Mouse (Mus musculus) forebrain, postnatal 0 days (tissue): ENCODE measurements at regions not wholly inside any gene's neighbourhood (a gene's known extent, or its start where the extent isn't known, plus 50 kb on each side); places are given as distances from the start of the nearest gene placed in this dataset.

Experiments used
- ATAC-seq: fragments of 200-750 bp; cut with Nextera tagmentation; 2 replicates; pipeline ENCODE4 v1.8.0; 2017; ENCODE audit warnings: mild to moderate bottlenecking, moderate library complexity
- DNase-seq: peaks from one replicate; pipeline ENCODE4 v3.0.0-alpha.2; 2015
- H3K27ac ChIP-seq: fragments of 300-500 bp; sonication (generic); 2 replicates; pipeline ENCODE4 v1.5.1; 2014; ENCODE audit warnings: low read depth, mild to moderate bottlenecking, antibody characterized with exemption, low read length, moderate library complexity, mixed read lengths
- H3K27me3 ChIP-seq: fragments of 300-500 bp; sonication (generic); 2 replicates; pipeline ENCODE4 v1.6.1; 2014; ENCODE audit warnings: mild to moderate bottlenecking, low read length, mixed read lengths; ENCODE audit not compliant: insufficient read depth
- H3K36me3 ChIP-seq: fragments of 300-500 bp; sonication (generic); 2 replicates; pipeline ENCODE4 v1.6.1; 2014; ENCODE audit warnings: mild to moderate bottlenecking, moderate library complexity; ENCODE audit not compliant: insufficient read depth
- H3K4me1 ChIP-seq: fragments of 300-500 bp; sonication (generic); 2 replicates; pipeline ENCODE4 v1.6.1; 2014; ENCODE audit warnings: antibody characterized with exemption; ENCODE audit not compliant: insufficient read depth
- H3K4me2 ChIP-seq: fragments of 300-500 bp; sonication (generic); 2 replicates; pipeline ENCODE4 v1.6.1; 2014; ENCODE audit warnings: low read depth, mild to moderate bottlenecking, moderate library complexity
- H3K4me3 ChIP-seq: fragments of 300-500 bp; sonication (generic); 2 replicates; pipeline ENCODE4 v1.5.1; 2014; ENCODE audit warnings: low read depth, low read length, mixed read lengths
- H3K9ac ChIP-seq: fragments of 300-500 bp; sonication (generic); 2 replicates; pipeline ENCODE4 v1.6.1; 2014; ENCODE audit warnings: mild to moderate bottlenecking
- H3K9me3 ChIP-seq: fragments of 300-500 bp; sonication (generic); 2 replicates; pipeline ENCODE4 v1.6.1; 2016; ENCODE audit warnings: low read length
- CTCF ChIP-seq: sonication (generic); IDR thresholded peaks from 2 replicates; pipeline ENCODE4 v1.5.1; 2016; ENCODE audit warnings: antibody characterized with exemption, control low read depth, low read depth
- WGBS: fragments of 180-500 bp; shearing (Covaris S2); extraction: QIAGEN DNeasy Blood & Tissue Kit; methylation state at CpG from one replicate; pipeline ENCODE4 v1.1.7; 2014; 5-methylcytosine and 5-hydroxymethylcytosine counted together

GRCm38 (mm10) chr10:24481926-24482612 is 113.2 kb upstream of the Ccn2 start:
- Histone ChIP-seq H3K9me3 (no peaks in the 10 kb centered on the region), H3K4me1 (no peaks in the 10 kb centered on the region), H3K4me2 (no peak overlapping the region), H3K27me3 (no peaks in the 10 kb centered on the region), H3K9ac (no peak overlapping the region), H3K4me3 (no peak overlapping the region), H3K36me3 (no peaks in the 10 kb centered on the region), H3K27ac (no peak overlapping the region)
- WGBS, result 80% methylated on average over 9 of the region's 9 CpGs
- ATAC-seq (no peak), DNase-seq (no peak)
- no peak for TF ChIP-seq CTCF

- TF ChIP-seq CTCF, result no peak
- WGBS, result 83% methylated on average over 3 of the region's 3 CpGs
- Histone ChIP-seq H3K9ac (no peak overlapping the region), H3K27ac (no peak overlapping the region), H3K9me3 (no peaks in the 10 kb centered on the region), H3K4me2 (no peak overlapping the region), H3K27me3 (no peaks in the 10 kb centered on the region), H3K4me3 (no peak overlapping the region), H3K36me3 (no peaks in the 10 kb centered on the region), H3K4me1 (no peaks in the 10 kb centered on the region)
- ATAC-seq, result no peak
- no peak for DNase-seq
Measured at GRCm38 (mm10) chr10:24483053-24483452, 112.2 kb upstream of the Ccn2 start.

DNA sequence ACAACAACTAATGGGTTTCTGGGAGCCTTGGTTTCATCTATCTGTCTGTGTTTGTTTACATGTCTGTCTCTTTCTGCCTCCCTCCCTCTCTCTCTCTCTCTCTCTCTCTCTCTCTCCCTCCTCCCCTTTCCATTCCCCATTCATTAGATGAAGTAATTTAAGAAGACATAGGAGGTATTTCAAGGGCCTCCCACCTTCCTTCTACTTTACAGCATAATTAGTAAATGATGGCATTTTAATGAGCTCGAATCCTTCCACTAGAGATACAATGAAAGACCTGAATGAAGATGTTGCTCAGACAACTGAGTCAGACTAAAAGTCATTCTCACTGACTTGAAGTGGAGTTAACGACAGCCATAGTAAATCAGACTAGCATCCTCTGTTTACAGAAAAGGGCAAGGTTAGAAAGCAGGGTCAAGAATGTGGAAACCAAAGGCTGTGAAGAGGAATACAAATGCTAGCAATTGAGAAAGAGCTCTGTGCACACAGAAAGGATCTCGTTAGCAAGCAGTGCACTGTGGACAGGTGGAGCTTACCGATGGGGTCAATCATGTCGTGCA is 111.1 kb upstream of the Ccn2 start:
- Histone ChIP-seq H3K27me3 (no peaks in the 10 kb centered on the region), H3K4me2 (no peak overlapping the region), H3K27ac (no peak overlapping the region), H3K9ac (no peak overlapping the region), H3K9me3 (no peaks in the 10 kb centered on the region), H3K4me3 (no peak overlapping the region), H3K4me1 (no peaks in the 10 kb centered on the region), H3K36me3 (no peaks in the 10 kb centered on the region)
- no peak for DNase-seq
- 31% methylated on average over 5 of the region's 5 CpGs for WGBS
- no peak for ATAC-seq
- TF ChIP-seq CTCF, result no peak

DNA sequence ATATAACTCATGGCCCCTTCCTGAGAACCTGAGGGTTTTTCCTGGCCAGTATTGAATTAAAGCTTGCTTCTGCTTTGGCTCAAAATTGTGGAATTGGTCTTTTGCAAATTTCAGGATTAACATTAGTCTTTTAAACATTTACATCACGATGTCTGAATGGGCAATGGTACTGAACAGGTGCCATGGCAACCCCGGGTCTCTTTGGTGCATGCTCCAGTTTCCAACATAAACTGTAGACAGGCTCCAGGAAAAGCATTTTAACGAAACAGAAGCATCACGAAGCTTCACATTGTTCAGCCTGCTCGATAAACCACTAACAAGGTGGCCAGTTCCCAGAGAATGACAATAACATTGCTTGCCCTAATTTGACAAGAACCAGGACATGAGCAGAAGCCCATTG is 109.8 kb upstream of the Ccn2 start:
- no peaks in the 10 kb centered on the region for H3K9me3 ChIP-seq
- DNase-seq (no peak), ATAC-seq (no peak)
- H3K27ac ChIP-seq, result no peak overlapping the region
- H3K9ac ChIP-seq, result no peak overlapping the region
- H3K4me1 ChIP-seq, result no peaks in the 10 kb centered on the region
- no peak overlapping the region for H3K4me2 ChIP-seq
- no peaks in the 10 kb centered on the region for H3K36me3 ChIP-seq
- no peaks in the 10 kb centered on the region for H3K27me3 ChIP-seq
- 33% methylated on average over 5 of the region's 5 CpGs for WGBS
- no peak overlapping the region for H3K4me3 ChIP-seq
- TF ChIP-seq CTCF, result no peak

GRCm38 (mm10) chr10:24486224-24486623 is 109.0 kb upstream of the Ccn2 start:
- WGBS, result 47% methylated on average over 1 of the region's 1 CpGs

DNA sequence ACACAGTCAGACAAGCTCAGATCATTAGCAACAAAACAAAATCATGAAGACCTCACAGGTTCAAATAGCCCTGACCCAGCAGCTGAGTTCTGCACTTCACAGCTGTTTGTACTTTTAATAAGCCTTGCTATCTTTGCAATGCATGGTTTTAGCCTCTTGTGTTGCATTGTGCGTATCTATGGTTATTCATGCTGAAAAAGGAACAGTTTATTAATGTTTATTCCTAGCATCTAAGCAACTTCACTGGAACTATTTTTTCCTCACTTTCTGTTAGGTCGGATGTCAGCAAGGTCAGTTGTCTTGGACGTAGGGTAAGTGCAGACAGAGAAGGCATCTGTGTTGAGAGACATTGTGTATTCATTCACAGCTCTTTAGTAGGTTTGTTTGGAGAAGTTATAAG is 107.3 kb upstream of the Ccn2 start:
- no peak for TF ChIP-seq CTCF
- H3K4me2 ChIP-seq, result no peak overlapping the region
- no peak overlapping the region for H3K9ac ChIP-seq
- ATAC-seq (no peak), DNase-seq (no peak)
- H3K4me3 ChIP-seq, result no peak overlapping the region
- H3K36me3 ChIP-seq, result no peaks in the 10 kb centered on the region
- no peak overlapping the region for H3K27ac ChIP-seq
- no peaks in the 10 kb centered on the region for H3K9me3 ChIP-seq
- H3K27me3 ChIP-seq, result no peaks in the 10 kb centered on the region
- no peaks in the 10 kb centered on the region for H3K4me1 ChIP-seq
- WGBS, result 82% methylated on average over 3 of the region's 3 CpGs

More at GRCm38 (mm10) chr10:24486224-24486623, 109.0 kb upstream of the Ccn2 start:
- no peak overlapping the region for H3K4me3 ChIP-seq
- no peak for TF ChIP-seq CTCF
- no peak overlapping the region for H3K9ac ChIP-seq
- no peak for DNase-seq
- no peaks in the 10 kb centered on the region for H3K9me3 ChIP-seq
- H3K27ac ChIP-seq, result no peak overlapping the region
- H3K27me3 ChIP-seq, result no peaks in the 10 kb centered on the region
- H3K4me1 ChIP-seq, result no peaks in the 10 kb centered on the region
- no peaks in the 10 kb centered on the region for H3K36me3 ChIP-seq
- no peak for ATAC-seq
- no peak overlapping the region for H3K4me2 ChIP-seq

GRCm38 (mm10) chr10:24490432-24490831 is 104.8 kb upstream of the Ccn2 start:
- TF ChIP-seq CTCF, result no peak
- 63% methylated on average over 2 of the region's 2 CpGs for WGBS
- no peak overlapping the region for H3K4me2 ChIP-seq
- no peaks in the 10 kb centered on the region for H3K4me1 ChIP-seq
- no peak overlapping the region for H3K9ac ChIP-seq
- H3K9me3 ChIP-seq, result no peaks in the 10 kb centered on the region
- DNase-seq (no peak), ATAC-seq (no peak)
- no peaks in the 10 kb centered on the region for H3K36me3 ChIP-seq
- no peak overlapping the region for H3K4me3 ChIP-seq
- H3K27me3 ChIP-seq, result no peaks in the 10 kb centered on the region
- no peak overlapping the region for H3K27ac ChIP-seq
